Mouse (Mus musculus) liver, embryonic 11.5 days (tissue): ENCODE measurements around the gene Ddn. TPM values are rescaled to one million over a fixed set of nuclear protein-coding genes. Genes with fewer than 3 reads are reported as not detected.

Experiments used
- ATAC-seq: fragments of 200-750 bp; cut with Nextera tagmentation; replicated peaks from 2 replicates; pipeline ENCODE4 v1.8.0; 2017; ENCODE audit warnings: moderate number of reproducible peaks, mild to moderate bottlenecking, moderate TSS enrichment, moderate library complexity; ENCODE audit not compliant: low FRiP score
- DNase-seq: peaks from one replicate; pipeline ENCODE4 v3.0.0-alpha.2; 2017; ENCODE audit warnings: low spot score
- H3K27ac ChIP-seq: fragments of 300-500 bp; sonication (generic); 2 replicates; pipeline ENCODE4 v1.5.1; 2014; ENCODE audit warnings: mild to moderate bottlenecking, low read depth, low read length, control low read depth
- H3K27me3 ChIP-seq: fragments of 300-500 bp; sonication (generic); replicated peaks from 2 replicates; pipeline ENCODE4 v1.6.1; 2014; ENCODE audit warnings: low read length, mixed read lengths; ENCODE audit not compliant: control insufficient read depth, insufficient read depth
- H3K36me3 ChIP-seq: fragments of 300-500 bp; sonication (generic); 2 replicates; pipeline ENCODE4 v1.6.1; 2014; ENCODE audit warnings: mild to moderate bottlenecking, low read length, moderate library complexity, mixed read lengths; ENCODE audit not compliant: control insufficient read depth, insufficient read depth
- H3K4me1 ChIP-seq: fragments of 300-500 bp; sonication (generic); replicated peaks from 2 replicates; pipeline ENCODE4 v1.6.1; 2014; ENCODE audit warnings: low read length, mixed read lengths; ENCODE audit not compliant: control insufficient read depth, insufficient read depth
- H3K4me2 ChIP-seq: fragments of 300-500 bp; sonication (generic); 2 replicates; pipeline ENCODE4 v1.6.1; 2014; ENCODE audit warnings: mild to moderate bottlenecking, control low read depth, moderate library complexity
- H3K4me3 ChIP-seq: fragments of 300-500 bp; sonication (generic); 2 replicates; pipeline ENCODE4 v1.5.1; 2014; ENCODE audit warnings: low read depth, low read length, control low read depth
- H3K9ac ChIP-seq: fragments of 300-500 bp; sonication (generic); 2 replicates; pipeline ENCODE4 v1.6.1; 2014; ENCODE audit warnings: low read depth, low read length, control low read depth
- H3K9me3 ChIP-seq: fragments of 300-500 bp; sonication (generic); 2 replicates; pipeline ENCODE4 v1.6.1; 2016; ENCODE audit warnings: low read length, inconsistent platforms, mixed read lengths; ENCODE audit not compliant: control insufficient read depth
- WGBS: fragments of 180-500 bp; shearing (Covaris S2); extraction: QIAGEN DNeasy Blood & Tissue Kit; methylation state at CpG from one replicate; pipeline ENCODE4 v1.1.7; 2014; 5-methylcytosine and 5-hydroxymethylcytosine counted together
- polyA plus RNA-seq: library from polyadenylated mRNA; unstranded; fragments of >200 nt; fragmentation: Nextera tagmentation; extraction: Ambion mirVana; gene quantifications from 2 replicates; pipeline ENCODE4 v1.2.1, GENCODE M21; 2014

The Ddn gene
- polyA plus RNA-seq, 1 experiment from 2014 or later: 0.12 TPM

GRCm38 (mm10) chr15:98849165-98849564 lies 39.9 kb upstream of the Ddn start:
- ATAC-seq (no peak), DNase-seq (no peak)
- peaks cover 3% of the 10 kb centered on the region; the same call in 1 of the 2 replicates for H3K4me1 ChIP-seq
- no peak overlapping the region; the same call in 1 of the 2 replicates for H3K4me3 ChIP-seq
- 93% methylated on average over 11 of the region's 11 CpGs for WGBS
- H3K9me3 ChIP-seq: no peaks in the 10 kb centered on the region
- H3K36me3 ChIP-seq: peaks cover 92% of the 10 kb centered on the region
- H3K4me2 ChIP-seq: no peak overlapping the region
- no peak overlapping the region for H3K27ac ChIP-seq
- no peaks in the 10 kb centered on the region for H3K27me3 ChIP-seq
- H3K9ac ChIP-seq: no peak overlapping the region

GRCm38 (mm10) chr15:98846140-98846539 lies 36.9 kb upstream of the Ddn start:
- Histone ChIP-seq H3K4me2 (no peak overlapping the region), H3K36me3 (peaks cover 92% of the 10 kb centered on the region), H3K4me3 (no peak overlapping the region), H3K9ac (no peak overlapping the region), H3K27me3 (no peaks in the 10 kb centered on the region), H3K9me3 (no peaks in the 10 kb centered on the region), H3K4me1 (peaks cover 6% of the 10 kb centered on the region; the same call in 1 of the 2 replicates), H3K27ac (no peak overlapping the region)
- ATAC-seq: no peak
- 93% methylated on average over 8 of the region's 8 CpGs for WGBS
- no peak for DNase-seq

- Histone ChIP-seq H3K27ac (no peak overlapping the region), H3K9ac (no peak overlapping the region), H3K36me3 (peaks cover 97% of the 10 kb centered on the region), H3K4me1 (peaks cover 6% of the 10 kb centered on the region; the same call in 1 of the 2 replicates), H3K27me3 (no peaks in the 10 kb centered on the region), H3K4me3 (no peak overlapping the region), H3K9me3 (no peaks in the 10 kb centered on the region), H3K4me2 (no peak overlapping the region)
- WGBS: 88% methylated on average over 2 of the region's 2 CpGs
- ATAC-seq (no peak), DNase-seq (no peak)
These were observed 35.9 kb upstream of the Ddn start for GRCm38 (mm10) chr15:98845149-98845548.

- Histone ChIP-seq H3K27ac (no peak overlapping the region), H3K4me3 (no peak overlapping the region), H3K36me3 (peaks cover 96% of the 10 kb centered on the region), H3K27me3 (no peaks in the 10 kb centered on the region), H3K4me1 (peaks cover 6% of the 10 kb centered on the region; the same call in 1 of the 2 replicates), H3K4me2 (no peak overlapping the region), H3K9ac (no peak overlapping the region), H3K9me3 (no peaks in the 10 kb centered on the region)
- ATAC-seq (no peak), DNase-seq (no peak)
- 91% methylated on average over 11 of the region's 11 CpGs for WGBS
These were observed 34.4 kb upstream of the Ddn start for GRCm38 (mm10) chr15:98843595-98844223.

GRCm38 (mm10) chr15:98839671-98840585 lies 30.6 kb upstream of the Ddn start:
- Histone ChIP-seq H3K4me1 (peaks cover 17% of the 10 kb centered on the region), H3K27ac (no peak overlapping the region), H3K4me3 (no peak overlapping the region), H3K4me2 (no peak overlapping the region), H3K9me3 (no peaks in the 10 kb centered on the region), H3K9ac (no peak overlapping the region), H3K27me3 (no peaks in the 10 kb centered on the region), H3K36me3 (peaks cover 83% of the 10 kb centered on the region)
- ATAC-seq: no peak
- no peak for DNase-seq
- 91% methylated on average over 30 of the region's 30 CpGs for WGBS

GRCm38 (mm10) chr15:98839161-98839560 lies 29.9 kb upstream of the Ddn start:
- H3K4me1 ChIP-seq: peaks cover 15% of the 10 kb centered on the region
- no peaks in the 10 kb centered on the region for H3K9me3 ChIP-seq
- H3K9ac ChIP-seq: no peak overlapping the region
- peaks cover 83% of the 10 kb centered on the region for H3K36me3 ChIP-seq
- H3K4me3 ChIP-seq: no peak overlapping the region
- no peak overlapping the region for H3K4me2 ChIP-seq
- no peak for DNase-seq
- H3K27ac ChIP-seq: no peak overlapping the region; the same call in 1 of the 2 replicates
- 94% methylated on average over 14 of the region's 14 CpGs for WGBS
- H3K27me3 ChIP-seq: no peaks in the 10 kb centered on the region
- no peak for ATAC-seq

- Histone ChIP-seq H3K4me1 (peaks cover 24% of the 10 kb centered on the region), H3K27ac (peak overlapping the region; percentile 81), H3K4me3 (no peak overlapping the region), H3K27me3 (no peaks in the 10 kb centered on the region), H3K9me3 (no peaks in the 10 kb centered on the region), H3K9ac (peak overlapping the region; percentile 3; the same call in 1 of the 2 replicates), H3K36me3 (peaks cover 74% of the 10 kb centered on the region), H3K4me2 (peak overlapping the region; percentile 19; the same call in 1 of the 2 replicates)
- ATAC-seq (peak; percentile 23; the same call in 1 of the 2 replicates), DNase-seq (no peak)
- 71% methylated on average over 4 of the region's 4 CpGs for WGBS
These were observed 28.4 kb upstream of the Ddn start for GRCm38 (mm10) chr15:98837743-98838103.

- H3K27me3 ChIP-seq: no peaks in the 10 kb centered on the region
- no peak for DNase-seq
- ATAC-seq: peak; percentile 88
- 81% methylated on average over 21 of the region's 21 CpGs for WGBS
- H3K4me2 ChIP-seq: peak overlapping the region; percentile 37
- H3K4me1 ChIP-seq: peaks cover 27% of the 10 kb centered on the region
- no peak overlapping the region for H3K4me3 ChIP-seq
- peak overlapping the region; percentile 81 for H3K27ac ChIP-seq
- H3K36me3 ChIP-seq: peaks cover 69% of the 10 kb centered on the region
- H3K9me3 ChIP-seq: no peaks in the 10 kb centered on the region
- peak overlapping the region; percentile 34 for H3K9ac ChIP-seq
These were observed 27.9 kb upstream of the Ddn start for GRCm38 (mm10) chr15:98837006-98837742.
